Mouse (Mus musculus) frontal cortex, adult (tissue): ENCODE measurements at regions not wholly inside any gene's neighbourhood (a gene's known extent, or its start where the extent isn't known, plus 50 kb on each side); places are given as distances from the start of the nearest gene placed in this dataset.
A peak's percentile ranks its signal among the peaks of the same experiment; 100 is the strongest.

ENCODE experiments used
- ATAC-seq: cut with Nextera tagmentation; 2 replicates; pipeline ENCODE4 v1.9.2; 2017; ENCODE audit warnings: mild to moderate bottlenecking, moderate library complexity, mixed read lengths; ENCODE audit not compliant: low TSS enrichment

DNA sequence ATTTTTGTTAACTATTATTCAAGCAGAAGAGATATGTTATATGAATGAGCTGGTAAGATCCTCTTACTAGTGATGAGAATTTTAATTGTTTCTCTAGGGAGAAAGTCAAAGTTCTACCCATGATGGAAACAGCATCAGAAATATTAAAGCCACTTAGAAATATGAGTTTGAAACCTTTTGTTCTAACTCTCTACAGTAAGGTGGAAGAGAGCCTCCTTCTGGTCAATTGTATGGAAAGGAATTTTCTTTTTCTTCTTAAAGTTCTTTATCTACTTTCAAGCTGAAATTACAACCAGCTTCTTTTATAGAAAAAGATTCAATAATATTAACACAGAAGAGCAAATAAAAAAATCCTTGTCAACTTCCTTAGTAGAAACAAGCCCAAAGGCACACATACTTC, 94.4 kb upstream of the E2f7 start:
- ATAC-seq, result peak; percentile 67; the same call in 1 of the 2 replicates

- no peak for ATAC-seq
Measured at GRCm38 (mm10) chr10:110654070-110654469, 91.2 kb upstream of the E2f7 start.

- ATAC-seq, result no peak
Measured at GRCm38 (mm10) chr10:110658153-110658695, 87.0 kb upstream of the E2f7 start.

GRCm38 (mm10) chr10:110676503-110676902, 68.7 kb upstream of the E2f7 start:
- ATAC-seq, result no peak
